In genomic region chr15:12368357-12368756, GRCm38 (mm10) we compare ENCODE assay signal across 18 mouse cellular contexts. TPM values are rescaled to one million over a fixed set of nuclear protein-coding genes. Genes with fewer than 3 reads are reported as not detected.
A peak's percentile ranks its signal among the peaks of the same experiment; 100 is the strongest.
DNase-seq lines count a peak whose midpoint lies in the region; ATAC-seq and TF ChIP-seq lines count a peak whose summit lies in the region.
"Had no signal": no experiment of that assay in that cellular context is flagged by ENCODE, and none has a peak within 500 bp of the region (broad histone marks: within the 10 kb centered on the region; RNA-seq: fewer than 3 reads in every experiment).

No protein-coding gene starts in this region.

- H3K4me3 ChIP-seq in heart, embryonic 12.5 days: no peak overlapping the region
- H3K4me3 ChIP-seq in midbrain, embryonic 11.5 days (ENCODE audit: low read depth, low read length): no peak overlapping the region
- H3K4me3 ChIP-seq in midbrain, embryonic 16.5 days (ENCODE audit: low read depth, low read length): no peak overlapping the region
- no peak overlapping the region for H3K4me3 ChIP-seq in liver, embryonic 14.5 days (ENCODE audit: insufficient read depth in 1 of 2, low read depth in 2 of 2, low read length in 2 of 2)
- no peak overlapping the region for H3K4me3 ChIP-seq in kidney, adult 2 months (ENCODE audit: insufficient read depth, low read depth, low read length)
- H3K4me3 ChIP-seq: embryonic facial prominence, embryonic 12.5 days; forebrain, embryonic 15.5 days; hindbrain, embryonic 10.5 days; left cerebral cortex, adult 2 months; midbrain, embryonic 15.5 days had no signal

- TF ChIP-seq CTCF in liver, embryonic 14.5 days (IDR thresholded peaks at IDR 0.05; ENCODE audit: low read depth): no peak
- no peak for TF ChIP-seq CTCF in kidney, adult 2 months (conservative IDR thresholded peaks at IDR 0.05; ENCODE audit: insufficient read depth, insufficient read length, low read depth, low read length)

- peak overlapping the region; percentile 70 for H3K27ac ChIP-seq in heart, embryonic 12.5 days (ENCODE audit: poor library complexity, severe bottlenecking)
- H3K27ac ChIP-seq in midbrain, embryonic 11.5 days (ENCODE audit: low read depth, low read length): no peak overlapping the region
- H3K27ac ChIP-seq in midbrain, embryonic 16.5 days (ENCODE audit: low read length): no peak overlapping the region
- H3K27ac ChIP-seq in liver, embryonic 14.5 days: peak overlapping the region; percentile 49; the same call in 1 of the 2 replicates
- no peak overlapping the region for H3K27ac ChIP-seq in kidney, adult 2 months (ENCODE audit: insufficient read depth, low read depth, low read length)
- H3K27ac ChIP-seq: embryonic facial prominence, embryonic 12.5 days; forebrain, embryonic 15.5 days; left cerebral cortex, adult 2 months; midbrain, embryonic 15.5 days had no signal

- TF ChIP-seq EP300 in liver, embryonic 14.5 days (IDR thresholded peaks at IDR 0.05; ENCODE audit: low read depth): no peak

- H3K9ac ChIP-seq in heart, embryonic 12.5 days: no peak overlapping the region; the same call in 1 of the 2 replicates
- H3K9ac ChIP-seq in midbrain, embryonic 11.5 days (ENCODE audit: low read length): no peak overlapping the region
- H3K9ac ChIP-seq in midbrain, embryonic 16.5 days (ENCODE audit: low read depth, low read length): no peak overlapping the region
- H3K9ac ChIP-seq in liver, embryonic 14.5 days (replicated peaks): no peak overlapping the region; the same call in 1 of the 2 replicates
- H3K9ac ChIP-seq: embryonic facial prominence, embryonic 12.5 days; forebrain, embryonic 15.5 days; lung, embryonic 14.5 days; midbrain, embryonic 15.5 days had no signal

- peaks cover 15% of the 10 kb centered on the region for H3K36me3 ChIP-seq in heart, embryonic 12.5 days
- no peaks in the 10 kb centered on the region for H3K36me3 ChIP-seq in midbrain, embryonic 11.5 days (ENCODE audit: control insufficient read depth, insufficient read depth, low read length)
- H3K36me3 ChIP-seq in midbrain, embryonic 16.5 days (ENCODE audit: control insufficient read depth, insufficient read depth, low read length): no peaks in the 10 kb centered on the region
- H3K36me3 ChIP-seq in liver, embryonic 14.5 days (replicated peaks; ENCODE audit: control insufficient read depth, insufficient read depth, low read depth): no peaks in the 10 kb centered on the region
- H3K36me3 ChIP-seq in kidney, adult 2 months (ENCODE audit: control insufficient read depth, insufficient read depth, low read length): no peaks in the 10 kb centered on the region
- H3K36me3 ChIP-seq: forebrain, embryonic 15.5 days; midbrain, embryonic 15.5 days had no signal

- no peak for DNase-seq in heart, postnatal 4 days
- DNase-seq in midbrain, embryonic 11.5 days (ENCODE audit: low spot score, missing footprints): peak; percentile 79
- no peak for DNase-seq in liver, embryonic 14.5 days (ENCODE audit: low read depth in 3 of 3, low spot score in 3 of 3)
- no peak for DNase-seq in layer of hippocampus, adult 9-10 months (ENCODE audit: low spot score)
- DNase-seq in kidney, adult 2 months: no peak
- DNase-seq: cerebellum, adult 8-10 months; gastrocnemius, postnatal 10 days; lung, embryonic 14.5 days; right cerebral cortex, adult 18-20 months; thymus, postnatal 14 days had no signal

- peaks cover 29% of the 10 kb centered on the region for H3K4me1 ChIP-seq in heart, embryonic 12.5 days (replicated peaks)
- H3K4me1 ChIP-seq in midbrain, embryonic 11.5 days (ENCODE audit: control insufficient read depth, insufficient read depth, low read length): peaks cover 13% of the 10 kb centered on the region; the same call in 1 of the 2 replicates
- H3K4me1 ChIP-seq in midbrain, embryonic 16.5 days (ENCODE audit: control insufficient read depth, insufficient read depth, low read length): peaks cover 17% of the 10 kb centered on the region
- peaks cover 20 to 29% of the 10 kb centered on the region in 2 experiments for H3K4me1 ChIP-seq in liver, embryonic 14.5 days (replicated peaks; ENCODE audit: control insufficient read depth in 2 of 2, insufficient read depth in 2 of 2, low read length in 1 of 2)
- H3K4me1 ChIP-seq in kidney, adult 2 months (ENCODE audit: control insufficient read depth, insufficient read depth, low read length): no peaks in the 10 kb centered on the region
- H3K4me1 ChIP-seq: embryonic facial prominence, embryonic 12.5 days had no signal

- H3K9me3 ChIP-seq in heart, embryonic 12.5 days (replicated peaks): no peaks in the 10 kb centered on the region
- H3K9me3 ChIP-seq in midbrain, embryonic 11.5 days (ENCODE audit: control insufficient read depth, low read length): no peaks in the 10 kb centered on the region
- no peaks in the 10 kb centered on the region for H3K9me3 ChIP-seq in midbrain, embryonic 16.5 days (replicated peaks; ENCODE audit: control insufficient read depth, low read length, poor library complexity, severe bottlenecking)
- H3K9me3 ChIP-seq in liver, embryonic 14.5 days (ENCODE audit: control insufficient read depth, low read length): no peaks in the 10 kb centered on the region
- H3K9me3 ChIP-seq: embryonic facial prominence, embryonic 12.5 days; forebrain, embryonic 15.5 days; hindbrain, embryonic 10.5 days; midbrain, embryonic 15.5 days had no signal

- H3K27me3 ChIP-seq in heart, embryonic 12.5 days (replicated peaks): no peaks in the 10 kb centered on the region
- H3K27me3 ChIP-seq in midbrain, embryonic 11.5 days (ENCODE audit: control insufficient read depth, insufficient read depth, low read length): no peaks in the 10 kb centered on the region
- no peaks in the 10 kb centered on the region for H3K27me3 ChIP-seq in midbrain, embryonic 16.5 days (ENCODE audit: control insufficient read depth, insufficient read depth, low read depth, low read length)
- no peaks in the 10 kb centered on the region for H3K27me3 ChIP-seq in liver, embryonic 14.5 days (ENCODE audit: control insufficient read depth, insufficient read depth, low read length)
- H3K27me3 ChIP-seq in kidney, adult 2 months (replicated peaks; ENCODE audit: control insufficient read depth, insufficient read depth, low read length): no peaks in the 10 kb centered on the region
- H3K27me3 ChIP-seq: embryonic facial prominence, embryonic 12.5 days; forebrain, embryonic 15.5 days had no signal

- ATAC-seq in heart, embryonic 12.5 days (ENCODE audit: insufficient number of reproducible peaks, low FRiP score): no peak
- no peak for ATAC-seq in midbrain, embryonic 11.5 days (ENCODE audit: low FRiP score)
- ATAC-seq in midbrain, embryonic 16.5 days: no peak
- no peak for ATAC-seq in liver, embryonic 14.5 days (ENCODE audit: insufficient read depth)
- no peak for ATAC-seq in cerebellum, adult (ENCODE audit: insufficient number of reproducible peaks, low FRiP score, low TSS enrichment)
- ATAC-seq: forebrain, embryonic 15.5 days; midbrain, embryonic 15.5 days had no signal

- WGBS in heart, embryonic 12.5 days: 83% methylated on average over 11 of the region's 11 CpGs
- WGBS in midbrain, embryonic 11.5 days: 80% methylated on average over 11 of the region's 11 CpGs
- WGBS in midbrain, embryonic 16.5 days: 72% methylated on average over 11 of the region's 11 CpGs
- WGBS in liver, embryonic 14.5 days (ENCODE audit: insufficient replicate concordance): 75% methylated on average over 11 of the region's 11 CpGs
- 88% methylated on average over 11 of the region's 11 CpGs for WGBS in kidney, adult 2 months

- peak overlapping the region; percentile 46 for H3K4me2 ChIP-seq in heart, embryonic 12.5 days
- H3K4me2 ChIP-seq in midbrain, embryonic 11.5 days: no peak overlapping the region
- H3K4me2 ChIP-seq in midbrain, embryonic 16.5 days (ENCODE audit: low read length): no peak overlapping the region
- peak overlapping the region; percentile 61 for H3K4me2 ChIP-seq in liver, embryonic 14.5 days (ENCODE audit: low read depth)
- H3K4me2 ChIP-seq: embryonic facial prominence, embryonic 12.5 days; forebrain, embryonic 15.5 days; lung, embryonic 14.5 days; midbrain, embryonic 15.5 days had no signal

- no peak for TF ChIP-seq POLR2A in kidney, adult 2 months (IDR thresholded peaks at IDR 0.05; ENCODE audit: low read depth, low read length)

RNA-seq across cellular contexts. Expression of gene 1810049J17Rik, which starts 46.7 kb away (rescaled TPM):
- 0.50 and 0.73 TPM in 2 replicates for polyA plus RNA-seq in heart, embryonic 12.5 days (2016; fragmentation: Nextera tagmentation; extraction: Ambion mirVana)
- total RNA-seq in heart, postnatal 4 days (2021): under 1 TPM in 1 of 2 experiments, not detected in 1; 0.91 TPM
- polyA plus RNA-seq in midbrain, embryonic 11.5 days (2014; fragmentation: Nextera tagmentation; extraction: Ambion mirVana): 0.94 and 2.5 TPM in 2 replicates
- not detected in 2 replicates for polyA plus RNA-seq in midbrain, embryonic 16.5 days (2015; fragmentation: Nextera tagmentation; extraction: Ambion mirVana)
- polyA plus RNA-seq in liver, embryonic 14.5 days (2012; rRNA removed): not detected in 2 replicates
- polyA plus RNA-seq in liver, embryonic 14.5 days (2014; fragmentation: Nextera tagmentation; extraction: Ambion mirVana): 2.3 and 3.1 TPM in 2 replicates
- not detected in 2 replicates for polyA plus RNA-seq in kidney, adult 2 months (2012; rRNA removed)
- total RNA-seq: gastrocnemius, postnatal 10 days had no signal

RNA-seq across cellular contexts. Expression of gene Golph3, which starts 47.1 kb away (rescaled TPM):
- 92.2 and 92.5 TPM in 2 replicates for polyA plus RNA-seq in heart, embryonic 12.5 days (2016; fragmentation: Nextera tagmentation; extraction: Ambion mirVana)
- total RNA-seq in heart, postnatal 4 days (2021): 10 to 100 TPM; 88.7 to 89.1 TPM
- polyA plus RNA-seq in midbrain, embryonic 11.5 days (2014; fragmentation: Nextera tagmentation; extraction: Ambion mirVana): 114 and 118 TPM in 2 replicates
- 61.6 and 61.7 TPM in 2 replicates for polyA plus RNA-seq in midbrain, embryonic 16.5 days (2015; fragmentation: Nextera tagmentation; extraction: Ambion mirVana)
- 33.8 and 35.2 TPM in 2 replicates for polyA plus RNA-seq in liver, embryonic 14.5 days (2012; rRNA removed)
- 58.4 and 60.9 TPM in 2 replicates for polyA plus RNA-seq in liver, embryonic 14.5 days (2014; fragmentation: Nextera tagmentation; extraction: Ambion mirVana)
- 70.9 and 73.6 TPM in 2 replicates for polyA plus RNA-seq in kidney, adult 2 months (2012; rRNA removed)

Comparison
In these comparisons a context has a peak if more than half of its experiments do, and no peak if none do; other contexts are left out.
1. H3K27ac ChIP-seq: peak in heart, embryonic 12.5 days (single experiment) and liver, embryonic 14.5 days (single experiment); none in midbrain, embryonic 11.5 days (single experiment), midbrain, embryonic 16.5 days (single experiment) and kidney, adult 2 months (single experiment).
2. H3K4me2 ChIP-seq: peak in heart, embryonic 12.5 days (single experiment) and liver, embryonic 14.5 days (single experiment); none in midbrain, embryonic 11.5 days (single experiment) and midbrain, embryonic 16.5 days (single experiment).